Mouse (Mus musculus): ENCODE measurements around the gene 2810006K23Rik. TPM values are rescaled to one million over a fixed set of nuclear protein-coding genes. Genes with fewer than 3 reads are reported as not detected.

The 2810006K23Rik gene
- polyA plus RNA-seq, 1 experiment from 2014 or later, result 15.8 TPM

DNA sequence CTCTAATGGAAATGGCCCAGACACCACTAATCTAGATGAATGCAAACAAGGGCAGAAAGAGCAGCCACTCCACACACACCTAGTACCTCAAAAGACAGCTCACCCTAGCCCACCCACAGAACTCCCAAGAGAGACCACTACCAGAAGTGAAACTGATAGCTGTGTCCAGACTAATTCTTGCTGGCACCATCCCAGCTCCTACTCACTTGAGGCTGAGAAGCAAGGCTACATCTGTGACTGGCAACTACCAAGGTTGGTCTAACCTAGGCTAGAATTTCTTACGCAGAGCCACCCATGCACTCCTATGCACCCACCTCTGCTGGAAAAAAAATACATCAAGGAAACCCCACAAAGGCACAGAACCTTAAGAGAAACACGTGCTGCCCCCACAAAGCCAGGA lies 22.5 kb downstream of the 2810006K23Rik start:
- no peak overlapping the region for H3K4me2 ChIP-seq (ENCODE audit: low read depth, low read length)
- 93% methylated on average over 2 of the region's 2 CpGs for WGBS
- no peak overlapping the region; the same call in 1 of the 2 replicates for H3K27ac ChIP-seq (replicated peaks; ENCODE audit: low read depth, low read length)
- no peaks in the 10 kb centered on the region for H3K9me3 ChIP-seq (replicated peaks; ENCODE audit: control insufficient read depth, low read length)
- H3K27me3 ChIP-seq (ENCODE audit: control insufficient read depth, insufficient read depth, low read length), result no peaks in the 10 kb centered on the region
- peaks cover 13% of the 10 kb centered on the region for H3K36me3 ChIP-seq (replicated peaks; ENCODE audit: control insufficient read depth, insufficient read depth, low read depth, low read length)
- no peak for ATAC-seq (replicated peaks; ENCODE audit: insufficient number of reproducible peaks, low FRiP score, low TSS enrichment, low read depth)
- no peak overlapping the region for H3K4me3 ChIP-seq (ENCODE audit: low read depth, low read length)
- peak overlapping the region; percentile 100 for H3K9ac ChIP-seq (replicated peaks; ENCODE audit: low read length)
- no peak for DNase-seq (ENCODE audit: low spot score)
- H3K4me1 ChIP-seq (ENCODE audit: control insufficient read depth, insufficient read depth, low read length), result peaks cover 12% of the 10 kb centered on the region

- ATAC-seq (replicated peaks; ENCODE audit: insufficient number of reproducible peaks, low FRiP score, low TSS enrichment, low read depth) (peak; percentile 44), DNase-seq (ENCODE audit: low spot score) (peak; percentile 58)
- peaks cover 12% of the 10 kb centered on the region for H3K4me1 ChIP-seq (ENCODE audit: control insufficient read depth, insufficient read depth, low read length)
- H3K27ac ChIP-seq (replicated peaks; ENCODE audit: low read depth, low read length), result peak overlapping the region; percentile 99
- no peaks in the 10 kb centered on the region for H3K27me3 ChIP-seq (ENCODE audit: control insufficient read depth, insufficient read depth, low read length)
- H3K36me3 ChIP-seq (replicated peaks; ENCODE audit: control insufficient read depth, insufficient read depth, low read depth, low read length), result peaks cover 12% of the 10 kb centered on the region
- peak overlapping the region; percentile 100 for H3K9ac ChIP-seq (replicated peaks; ENCODE audit: low read length)
- no peaks in the 10 kb centered on the region for H3K9me3 ChIP-seq (replicated peaks; ENCODE audit: control insufficient read depth, low read length)
- peak overlapping the region; percentile 90 for H3K4me2 ChIP-seq (ENCODE audit: low read depth, low read length)
- WGBS, result 33% methylated on average over 7 of the region's 7 CpGs
- H3K4me3 ChIP-seq (ENCODE audit: low read depth, low read length), result peak overlapping the region; percentile 99
These were observed 23.2 kb downstream of the 2810006K23Rik start for GRCm38 (mm10) chr5:124351111-124351560.

- WGBS, result 38% methylated on average over 3 of the region's 3 CpGs
- Histone ChIP-seq H3K9ac (replicated peaks; ENCODE audit: low read length) (peak overlapping the region; percentile 100), H3K36me3 (replicated peaks; ENCODE audit: control insufficient read depth, insufficient read depth, low read depth, low read length) (peaks cover 10% of the 10 kb centered on the region), H3K4me2 (ENCODE audit: low read depth, low read length) (peak overlapping the region; percentile 90), H3K27me3 (ENCODE audit: control insufficient read depth, insufficient read depth, low read length) (no peaks in the 10 kb centered on the region), H3K27ac (replicated peaks; ENCODE audit: low read depth, low read length) (peak overlapping the region; percentile 99), H3K4me3 (ENCODE audit: low read depth, low read length) (peak overlapping the region; percentile 99), H3K4me1 (ENCODE audit: control insufficient read depth, insufficient read depth, low read length) (peaks cover 12% of the 10 kb centered on the region), H3K9me3 (replicated peaks; ENCODE audit: control insufficient read depth, low read length) (no peaks in the 10 kb centered on the region)
- ATAC-seq (replicated peaks; ENCODE audit: insufficient number of reproducible peaks, low FRiP score, low TSS enrichment, low read depth) (peak; percentile 8; the same call in 1 of the 2 replicates), DNase-seq (ENCODE audit: low spot score) (peak; percentile 24)
These were observed 23.7 kb downstream of the 2810006K23Rik start for GRCm38 (mm10) chr5:124351604-124352003.

DNA sequence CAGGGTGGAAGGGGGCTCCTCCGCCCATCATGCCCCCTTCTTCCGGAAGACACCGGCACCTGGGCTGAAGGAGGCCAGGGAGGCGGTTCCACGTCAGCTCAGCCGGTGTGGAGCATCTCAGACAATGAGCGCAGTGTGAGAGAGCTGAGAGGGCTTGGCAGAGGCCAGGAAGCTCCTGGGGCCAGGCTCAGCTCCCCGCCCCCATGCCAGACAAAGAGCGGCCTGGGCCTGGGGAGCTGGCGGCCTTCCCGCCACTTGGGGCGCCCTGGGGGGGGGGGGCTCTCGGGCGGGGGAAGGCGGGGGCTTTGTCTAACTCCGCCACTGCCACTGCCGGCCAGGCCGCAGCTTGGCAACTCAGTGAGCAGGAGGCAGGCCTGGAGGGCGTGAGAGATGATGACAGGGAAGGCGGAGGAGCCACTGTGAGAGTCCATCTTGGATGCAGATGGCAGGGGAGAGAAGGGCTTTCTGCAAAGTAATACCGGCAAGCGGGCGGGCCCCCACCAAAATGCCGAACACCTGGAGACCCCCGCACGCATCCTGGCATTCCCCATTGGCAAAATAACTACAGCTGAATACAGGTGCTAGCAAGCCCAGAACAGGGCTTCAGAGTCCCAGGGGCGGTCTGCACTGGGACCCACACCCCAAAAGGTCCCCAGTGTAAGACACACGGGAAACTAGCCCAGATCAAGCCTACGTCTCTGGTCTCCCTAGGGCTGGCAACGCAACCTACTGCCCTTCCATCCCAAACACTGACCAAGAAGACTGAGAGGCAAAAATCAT lies 24.4 kb downstream of the 2810006K23Rik start:
- under 1% methylated on average over 29 of the region's 30 CpGs for WGBS
- peak overlapping the region; percentile 90 for H3K4me2 ChIP-seq (ENCODE audit: low read depth, low read length)
- peaks cover 10% of the 10 kb centered on the region for H3K36me3 ChIP-seq (replicated peaks; ENCODE audit: control insufficient read depth, insufficient read depth, low read depth, low read length)
- DNase-seq (ENCODE audit: low spot score), result peak; percentile 93
- H3K9me3 ChIP-seq (replicated peaks; ENCODE audit: control insufficient read depth, low read length), result no peaks in the 10 kb centered on the region
- H3K27me3 ChIP-seq (ENCODE audit: control insufficient read depth, insufficient read depth, low read length), result no peaks in the 10 kb centered on the region
- peak; percentile 92 for ATAC-seq (replicated peaks; ENCODE audit: insufficient number of reproducible peaks, low FRiP score, low TSS enrichment, low read depth)
- peak overlapping the region; percentile 100 for H3K9ac ChIP-seq (replicated peaks; ENCODE audit: low read length)
- peak overlapping the region; percentile 99 for H3K27ac ChIP-seq (replicated peaks; ENCODE audit: low read depth, low read length)
- peaks cover 12% of the 10 kb centered on the region for H3K4me1 ChIP-seq (ENCODE audit: control insufficient read depth, insufficient read depth, low read length)
- peak overlapping the region; percentile 99 for H3K4me3 ChIP-seq (ENCODE audit: low read depth, low read length)

- peak overlapping the region; percentile 100 for H3K9ac ChIP-seq (replicated peaks; ENCODE audit: low read length)
- H3K9me3 ChIP-seq (replicated peaks; ENCODE audit: control insufficient read depth, low read length), result no peaks in the 10 kb centered on the region
- peaks cover 12% of the 10 kb centered on the region for H3K4me1 ChIP-seq (ENCODE audit: control insufficient read depth, insufficient read depth, low read length)
- H3K27ac ChIP-seq (replicated peaks; ENCODE audit: low read depth, low read length), result peak overlapping the region; percentile 99
- H3K4me3 ChIP-seq (ENCODE audit: low read depth, low read length), result peak overlapping the region; percentile 99
- H3K27me3 ChIP-seq (ENCODE audit: control insufficient read depth, insufficient read depth, low read length), result no peaks in the 10 kb centered on the region
- WGBS, result 0% methylated on average over 30 of the region's 32 CpGs
- H3K4me2 ChIP-seq (ENCODE audit: low read depth, low read length), result peak overlapping the region; percentile 90
- no peak for ATAC-seq (replicated peaks; ENCODE audit: insufficient number of reproducible peaks, low FRiP score, low TSS enrichment, low read depth)
- peaks cover 8% of the 10 kb centered on the region for H3K36me3 ChIP-seq (replicated peaks; ENCODE audit: control insufficient read depth, insufficient read depth, low read depth, low read length)
- DNase-seq (ENCODE audit: low spot score), result peak; percentile 39
These were observed 25.3 kb downstream of the 2810006K23Rik start for GRCm38 (mm10) chr5:124353011-124353725.

DNA sequence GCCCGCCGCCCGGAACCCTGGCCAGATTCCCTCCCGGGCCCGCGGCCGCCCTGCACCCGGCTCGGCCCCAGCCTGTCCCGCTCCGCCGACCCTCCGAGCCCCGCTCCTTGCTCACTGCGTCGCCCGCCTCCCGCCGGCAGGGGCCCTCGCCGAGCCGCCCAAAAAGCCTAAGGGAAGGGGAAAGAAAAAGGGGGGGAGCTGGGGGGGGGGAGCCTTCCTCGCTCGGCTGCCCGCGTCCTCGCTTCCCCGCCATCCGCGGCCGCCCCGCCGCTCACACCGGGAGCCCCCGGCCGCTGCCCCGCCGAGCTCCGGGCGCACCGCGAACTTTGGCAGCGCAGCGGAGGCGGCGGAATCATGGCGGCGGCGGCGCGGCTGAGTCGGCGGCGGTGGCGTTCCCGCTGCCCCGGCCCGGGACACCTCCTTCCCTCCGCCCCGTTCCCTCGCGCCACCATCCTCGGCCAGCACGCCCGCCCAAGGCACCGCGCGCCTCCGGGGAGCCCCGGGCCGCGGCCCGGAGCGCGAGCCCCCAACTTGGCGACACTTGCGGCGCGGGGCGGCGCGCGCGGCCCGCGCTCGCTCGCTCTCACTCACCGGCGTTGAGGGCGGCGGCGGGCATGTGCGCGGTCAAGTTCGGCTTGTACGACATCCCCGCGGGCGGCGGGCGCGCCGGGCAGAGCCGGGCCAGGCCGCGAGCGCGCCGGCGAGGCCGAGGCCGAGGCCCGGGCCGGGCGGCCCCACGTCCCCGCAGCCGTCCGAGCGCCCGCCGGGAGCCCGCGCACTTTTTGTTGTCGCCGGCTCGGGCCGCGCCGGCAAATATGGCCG lies 26.0 kb downstream of the 2810006K23Rik start:
- DNase-seq (ENCODE audit: low spot score) (peak; percentile 70), ATAC-seq (replicated peaks; ENCODE audit: insufficient number of reproducible peaks, low FRiP score, low TSS enrichment, low read depth) (no peak)
- H3K9me3 ChIP-seq (replicated peaks; ENCODE audit: control insufficient read depth, low read length), result no peaks in the 10 kb centered on the region
- peaks cover 12% of the 10 kb centered on the region for H3K4me1 ChIP-seq (ENCODE audit: control insufficient read depth, insufficient read depth, low read length)
- peak overlapping the region; percentile 99 for H3K27ac ChIP-seq (replicated peaks; ENCODE audit: low read depth, low read length)
- peak overlapping the region; percentile 99 for H3K4me3 ChIP-seq (ENCODE audit: low read depth, low read length)
- no peaks in the 10 kb centered on the region for H3K27me3 ChIP-seq (ENCODE audit: control insufficient read depth, insufficient read depth, low read length)
- peaks cover 3% of the 10 kb centered on the region for H3K36me3 ChIP-seq (replicated peaks; ENCODE audit: control insufficient read depth, insufficient read depth, low read depth, low read length)
- peak overlapping the region; percentile 100 for H3K9ac ChIP-seq (replicated peaks; ENCODE audit: low read length)
- H3K4me2 ChIP-seq (ENCODE audit: low read depth, low read length), result peak overlapping the region; percentile 90
- 1% methylated on average over 54 of the region's 132 CpGs for WGBS

- no peaks in the 10 kb centered on the region for H3K36me3 ChIP-seq (replicated peaks; ENCODE audit: control insufficient read depth, insufficient read depth, low read depth, low read length)
- H3K9ac ChIP-seq (replicated peaks; ENCODE audit: low read length), result peak overlapping the region; percentile 100
- peaks cover 12% of the 10 kb centered on the region for H3K4me1 ChIP-seq (ENCODE audit: control insufficient read depth, insufficient read depth, low read length)
- H3K27me3 ChIP-seq (ENCODE audit: control insufficient read depth, insufficient read depth, low read length), result no peaks in the 10 kb centered on the region
- ATAC-seq (replicated peaks; ENCODE audit: insufficient number of reproducible peaks, low FRiP score, low TSS enrichment, low read depth) (no peak; the same call in 1 of the 2 replicates), DNase-seq (ENCODE audit: low spot score) (peak; percentile 71)
- peak overlapping the region; percentile 63 for H3K4me2 ChIP-seq (ENCODE audit: low read depth, low read length)
- under 1% methylated on average over 47 of the region's 60 CpGs for WGBS
- peak overlapping the region; percentile 99 for H3K27ac ChIP-seq (replicated peaks; ENCODE audit: low read depth, low read length)
- peak overlapping the region; percentile 99 for H3K4me3 ChIP-seq (ENCODE audit: low read depth, low read length)
- H3K9me3 ChIP-seq (replicated peaks; ENCODE audit: control insufficient read depth, low read length), result no peaks in the 10 kb centered on the region
These were observed 26.9 kb downstream of the 2810006K23Rik start for GRCm38 (mm10) chr5:124354574-124355424.
